Mouse (Mus musculus): ENCODE measurements at regions not wholly inside any gene's neighbourhood (a gene's known extent, or its start where the extent isn't known, plus 50 kb on each side); places are given as distances from the start of the nearest gene placed in this dataset.

DNA sequence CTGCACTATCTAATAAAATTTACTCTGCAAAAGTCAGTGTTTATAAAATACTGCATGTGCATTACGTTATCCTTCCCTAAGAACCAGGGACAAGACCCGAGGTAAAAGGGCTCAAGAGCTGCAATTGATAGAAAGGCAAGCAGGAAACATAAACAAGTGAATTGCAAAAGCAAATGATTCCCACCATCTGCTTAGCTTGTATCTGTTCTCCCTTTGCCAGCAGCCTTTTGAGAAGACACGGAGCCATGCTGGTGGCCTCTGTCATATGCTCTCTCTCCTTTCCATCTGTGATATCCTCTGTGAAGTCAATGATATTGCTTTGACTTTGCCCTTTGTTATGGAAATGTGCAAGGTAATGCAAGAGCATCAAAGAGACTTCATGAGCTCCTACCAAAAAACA is 532.4 kb upstream of the Tenm2 start:
- no peak for DNase-seq (ENCODE audit: low read depth, low spot score)
- in situ Hi-C loops (cut with MboI; ENCODE audit: low sequenced_read_pairs in 2 of 2, unreplicated experiment in 2 of 2): no loop called here
- Histone ChIP-seq H3K4me3 (ENCODE audit: insufficient read depth in 1 of 2, low read depth in 1 of 2, low read length in 2 of 2, poor library complexity in 1 of 2, severe bottlenecking in 1 of 2) (no peak overlapping the region), H3K9me3 (ENCODE audit: control insufficient read depth, insufficient read depth, low read depth, low read length) (no peaks in the 10 kb centered on the region), H3K4me1 (ENCODE audit: control insufficient read depth in 2 of 2, insufficient read depth in 2 of 2, low read length in 2 of 2, poor library complexity in 1 of 2) (no peaks in the 10 kb centered on the region), H3K27ac (ENCODE audit: insufficient read depth, low read depth, low read length, poor library complexity, severe bottlenecking) (no peak overlapping the region), H3K9ac (ENCODE audit: insufficient read depth, low read depth, low read length, poor library complexity, severe bottlenecking) (no peak overlapping the region), H3K36me3 (ENCODE audit: control insufficient read depth, insufficient read depth, low read length, poor library complexity, severe bottlenecking) (no peaks in the 10 kb centered on the region)
- TF ChIP-seq ZNF384 (IDR thresholded peaks at IDR 0.05; ENCODE audit: low read depth, low read length) (no peak), MAFK (IDR thresholded peaks at IDR 0.05; ENCODE audit: insufficient read depth, low read depth, low read length) (no peak), HCFC1 (IDR thresholded peaks at IDR 0.05; ENCODE audit: borderline replicate concordance, insufficient read depth, low read length) (no peak), ZC3H11A (IDR thresholded peaks at IDR 0.05; ENCODE audit: borderline replicate concordance, low read depth, low read length) (no peak), CHD2 (IDR thresholded peaks at IDR 0.05; ENCODE audit: low read depth, low read length) (no peak)

DNA sequence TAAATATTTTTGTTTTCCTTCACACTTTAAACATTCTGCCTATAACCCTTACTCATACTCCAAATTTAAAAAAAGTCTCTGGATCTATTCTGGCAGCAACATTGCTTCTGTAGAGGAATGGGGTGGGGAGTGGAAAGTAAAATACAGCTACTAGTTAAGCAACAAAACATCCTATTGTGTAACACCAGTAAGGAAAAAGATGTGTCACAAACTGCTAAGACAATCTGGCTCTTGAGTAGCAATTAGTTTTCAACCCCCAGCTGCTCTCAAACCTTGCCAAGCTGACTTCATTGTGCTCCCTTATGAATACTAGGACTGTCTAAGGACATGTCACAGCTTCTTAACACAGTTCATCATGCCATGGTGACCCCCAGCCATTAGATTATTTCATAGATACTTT is 500.2 kb upstream of the Tenm2 start:
- Histone ChIP-seq H3K4me1 (ENCODE audit: control insufficient read depth in 2 of 2, insufficient read depth in 2 of 2, low read length in 2 of 2, poor library complexity in 1 of 2) (no peaks in the 10 kb centered on the region), H3K4me3 (ENCODE audit: insufficient read depth in 1 of 2, low read depth in 1 of 2, low read length in 2 of 2, poor library complexity in 1 of 2, severe bottlenecking in 1 of 2) (no peak overlapping the region), H3K36me3 (ENCODE audit: control insufficient read depth, insufficient read depth, low read length, poor library complexity, severe bottlenecking) (no peaks in the 10 kb centered on the region), H3K9ac (ENCODE audit: insufficient read depth, low read depth, low read length, poor library complexity, severe bottlenecking) (no peak overlapping the region), H3K27ac (ENCODE audit: insufficient read depth, low read depth, low read length, poor library complexity, severe bottlenecking) (no peak overlapping the region), H3K9me3 (ENCODE audit: control insufficient read depth, insufficient read depth, low read depth, low read length) (no peaks in the 10 kb centered on the region)
- no peak for TF ChIP-seq ZC3H11A (IDR thresholded peaks at IDR 0.05; ENCODE audit: borderline replicate concordance, low read depth, low read length)
- in situ Hi-C loops (cut with MboI; ENCODE audit: low sequenced_read_pairs in 2 of 2, unreplicated experiment in 2 of 2): no loop called here
- no peak for DNase-seq (ENCODE audit: low read depth, low spot score)

DNA sequence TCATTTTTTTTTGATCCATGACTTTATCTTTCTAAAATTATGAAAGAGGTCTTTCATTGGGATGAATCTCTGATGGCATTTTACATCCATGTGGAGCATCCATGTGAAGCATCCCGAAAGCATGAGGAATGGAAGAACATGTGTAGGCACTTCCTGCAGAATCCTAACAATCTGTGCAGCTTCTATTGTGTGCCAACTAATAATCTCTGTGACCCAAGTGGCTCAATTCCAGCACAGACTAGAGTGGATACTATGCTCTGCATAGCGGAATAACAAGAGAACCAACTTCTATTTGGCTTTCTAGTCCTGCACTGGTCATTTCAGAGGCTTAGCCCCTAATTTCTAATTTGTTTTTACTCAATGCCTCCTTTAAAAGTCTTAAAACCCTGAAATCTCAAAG is 499.7 kb upstream of the Tenm2 start:
- TF ChIP-seq MAFK (IDR thresholded peaks at IDR 0.05; ENCODE audit: insufficient read depth, low read depth, low read length) (no peak), CHD2 (IDR thresholded peaks at IDR 0.05; ENCODE audit: low read depth, low read length) (no peak), ZNF384 (IDR thresholded peaks at IDR 0.05; ENCODE audit: low read depth, low read length) (no peak), HCFC1 (IDR thresholded peaks at IDR 0.05; ENCODE audit: borderline replicate concordance, insufficient read depth, low read length) (no peak), ZC3H11A (IDR thresholded peaks at IDR 0.05; ENCODE audit: borderline replicate concordance, low read depth, low read length) (no peak)
- no peak overlapping the region for H3K9ac ChIP-seq (ENCODE audit: insufficient read depth, low read depth, low read length, poor library complexity, severe bottlenecking)
- H3K36me3 ChIP-seq (ENCODE audit: control insufficient read depth, insufficient read depth, low read length, poor library complexity, severe bottlenecking): no peaks in the 10 kb centered on the region
- H3K9me3 ChIP-seq (ENCODE audit: control insufficient read depth, insufficient read depth, low read depth, low read length): no peaks in the 10 kb centered on the region
- no peak for DNase-seq (ENCODE audit: low read depth, low spot score)
- no peaks in the 10 kb centered on the region for H3K4me1 ChIP-seq (ENCODE audit: control insufficient read depth in 2 of 2, insufficient read depth in 2 of 2, low read length in 2 of 2, poor library complexity in 1 of 2)
- no peak overlapping the region for H3K4me3 ChIP-seq (ENCODE audit: insufficient read depth in 1 of 2, low read depth in 1 of 2, low read length in 2 of 2, poor library complexity in 1 of 2, severe bottlenecking in 1 of 2)
- no peak overlapping the region for H3K27ac ChIP-seq (ENCODE audit: insufficient read depth, low read depth, low read length, poor library complexity, severe bottlenecking)
- in situ Hi-C loops (cut with MboI; ENCODE audit: low sequenced_read_pairs in 2 of 2, unreplicated experiment in 2 of 2): no loop called here

DNA sequence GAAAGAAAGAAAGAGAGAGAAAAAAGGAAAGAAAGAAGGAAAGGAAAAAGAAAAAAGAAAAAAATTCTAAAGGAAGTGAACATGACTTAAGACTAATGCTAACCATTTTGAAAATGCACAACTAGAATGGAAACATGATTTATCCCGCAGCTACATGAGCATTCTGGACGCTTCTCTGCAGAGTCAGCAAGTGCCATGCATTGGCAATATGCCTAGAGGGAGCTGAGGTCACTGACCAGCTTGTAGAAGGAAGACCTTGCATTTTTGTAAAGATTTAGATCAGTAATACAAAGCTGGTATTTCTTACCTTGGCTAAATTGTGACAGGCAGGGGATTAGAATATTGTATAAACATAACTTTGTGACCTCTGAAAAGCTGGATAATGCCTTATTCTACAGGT is 461.2 kb upstream of the Tenm2 start:
- in situ Hi-C loops (cut with MboI; ENCODE audit: low sequenced_read_pairs in 2 of 2, unreplicated experiment in 2 of 2): no loop called here
- no peak overlapping the region for H3K4me3 ChIP-seq (ENCODE audit: insufficient read depth in 1 of 2, low read depth in 1 of 2, low read length in 2 of 2, poor library complexity in 1 of 2, severe bottlenecking in 1 of 2)
- H3K9ac ChIP-seq (ENCODE audit: insufficient read depth, low read depth, low read length, poor library complexity, severe bottlenecking): no peak overlapping the region
- H3K27ac ChIP-seq (ENCODE audit: insufficient read depth, low read depth, low read length, poor library complexity, severe bottlenecking): no peak overlapping the region
- no peaks in the 10 kb centered on the region for H3K4me1 ChIP-seq (ENCODE audit: control insufficient read depth in 2 of 2, insufficient read depth in 2 of 2, low read length in 2 of 2, poor library complexity in 1 of 2)
- no peak for TF ChIP-seq ZC3H11A (IDR thresholded peaks at IDR 0.05; ENCODE audit: borderline replicate concordance, low read depth, low read length)
- TF ChIP-seq MAFK (IDR thresholded peaks at IDR 0.05; ENCODE audit: insufficient read depth, low read depth, low read length): no peak
- TF ChIP-seq CHD2 (IDR thresholded peaks at IDR 0.05; ENCODE audit: low read depth, low read length): no peak
- no peak for TF ChIP-seq ZNF384 (IDR thresholded peaks at IDR 0.05; ENCODE audit: low read depth, low read length)
- TF ChIP-seq HCFC1 (IDR thresholded peaks at IDR 0.05; ENCODE audit: borderline replicate concordance, insufficient read depth, low read length): no peak
- no peaks in the 10 kb centered on the region for H3K36me3 ChIP-seq (ENCODE audit: control insufficient read depth, insufficient read depth, low read length, poor library complexity, severe bottlenecking)
- DNase-seq (ENCODE audit: low read depth, low spot score): no peak
- H3K9me3 ChIP-seq (ENCODE audit: control insufficient read depth, insufficient read depth, low read depth, low read length): no peaks in the 10 kb centered on the region

DNA sequence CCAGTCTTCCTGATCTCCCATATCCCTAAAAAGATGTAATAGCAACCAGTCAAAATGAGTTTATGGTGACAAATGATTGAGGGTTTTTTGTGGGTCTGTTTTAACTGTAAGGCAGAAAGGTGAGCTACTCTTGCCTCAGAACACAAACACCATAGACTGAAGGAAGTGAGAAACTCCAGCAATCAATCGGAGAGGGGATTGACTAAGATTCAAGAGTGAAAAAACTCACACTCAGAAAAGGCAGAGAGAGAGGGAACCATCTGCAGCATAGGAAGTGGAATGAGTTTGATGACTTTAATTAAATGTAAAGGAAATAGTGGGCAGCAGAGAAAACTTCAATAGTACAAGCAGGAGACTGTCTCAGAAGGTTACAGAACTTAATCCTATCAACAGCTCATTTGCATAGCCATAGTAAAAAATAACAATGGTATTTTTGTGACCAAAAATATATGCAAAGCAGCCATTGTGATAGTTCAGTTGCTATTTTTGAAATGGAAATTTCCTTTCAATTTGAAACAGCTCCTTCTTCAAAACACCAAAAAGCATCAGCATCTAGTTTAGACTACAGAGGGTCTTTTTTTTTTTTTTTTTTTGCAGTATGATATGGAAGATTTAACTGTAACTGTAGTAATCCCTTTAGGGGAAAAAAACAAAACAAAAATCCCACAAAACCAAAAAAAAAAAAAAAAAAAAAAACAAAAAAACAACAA is 442.9 kb upstream of the Tenm2 start:
- Histone ChIP-seq H3K4me1 (ENCODE audit: control insufficient read depth in 2 of 2, insufficient read depth in 2 of 2, low read length in 2 of 2, poor library complexity in 1 of 2) (no peaks in the 10 kb centered on the region), H3K9me3 (ENCODE audit: control insufficient read depth, insufficient read depth, low read depth, low read length) (no peaks in the 10 kb centered on the region), H3K4me3 (ENCODE audit: insufficient read depth in 1 of 2, low read depth in 1 of 2, low read length in 2 of 2, poor library complexity in 1 of 2, severe bottlenecking in 1 of 2) (no peak overlapping the region), H3K36me3 (ENCODE audit: control insufficient read depth, insufficient read depth, low read length, poor library complexity, severe bottlenecking) (no peaks in the 10 kb centered on the region), H3K9ac (ENCODE audit: insufficient read depth, low read depth, low read length, poor library complexity, severe bottlenecking) (no peak overlapping the region), H3K27ac (ENCODE audit: insufficient read depth, low read depth, low read length, poor library complexity, severe bottlenecking) (no peak overlapping the region)
- no peak for DNase-seq (ENCODE audit: low read depth, low spot score)
- in situ Hi-C loops (cut with MboI; ENCODE audit: low sequenced_read_pairs in 2 of 2, unreplicated experiment in 2 of 2): no loop called here
- TF ChIP-seq HCFC1 (IDR thresholded peaks at IDR 0.05; ENCODE audit: borderline replicate concordance, insufficient read depth, low read length) (no peak), ZC3H11A (IDR thresholded peaks at IDR 0.05; ENCODE audit: borderline replicate concordance, low read depth, low read length) (no peak), CHD2 (IDR thresholded peaks at IDR 0.05; ENCODE audit: low read depth, low read length) (no peak), MAFK (IDR thresholded peaks at IDR 0.05; ENCODE audit: insufficient read depth, low read depth, low read length) (no peak), ZNF384 (IDR thresholded peaks at IDR 0.05; ENCODE audit: low read depth, low read length) (no peak)

Measured in ES-E14 (cell line).